Mouse (Mus musculus) midbrain, embryonic 12.5 days (tissue): Measurements from ENCODE around the gene Snd1. TPM values are rescaled to one million over a fixed set of nuclear protein-coding genes. Genes with fewer than 3 reads are reported as not detected.

Source experiments
- ATAC-seq: fragments of 200-750 bp; cut with Nextera tagmentation; 2 replicates; pipeline ENCODE4 v1.8.0; 2017; ENCODE audit warnings: low read depth, moderate TSS enrichment, moderate library complexity; ENCODE audit not compliant: low FRiP score
- H3K27ac ChIP-seq: fragments of 300-500 bp; sonication (generic); replicated peaks from 2 replicates; pipeline ENCODE4 v1.5.1; 2016; ENCODE audit warnings: mild to moderate bottlenecking
- H3K27me3 ChIP-seq: fragments of 300-500 bp; sonication (generic); 2 replicates; pipeline ENCODE4 v1.6.1; 2016; ENCODE audit warnings: mild to moderate bottlenecking
- H3K36me3 ChIP-seq: fragments of 300-500 bp; sonication (generic); 2 replicates; pipeline ENCODE4 v1.6.1; 2016
- H3K4me1 ChIP-seq: fragments of 300-500 bp; sonication (generic); 2 replicates; pipeline ENCODE4 v1.6.1; 2016
- H3K4me2 ChIP-seq: fragments of 300-500 bp; sonication (generic); replicated peaks from 2 replicates; pipeline ENCODE4 v1.6.1; 2016; ENCODE audit warnings: mild to moderate bottlenecking, moderate library complexity
- H3K4me3 ChIP-seq: fragments of 300-500 bp; sonication (generic); 2 replicates; pipeline ENCODE4 v1.5.1; 2016; ENCODE audit warnings: mild to moderate bottlenecking
- H3K9ac ChIP-seq: fragments of 300-500 bp; sonication (generic); replicated peaks from 2 replicates; pipeline ENCODE4 v1.6.1; 2016; ENCODE audit warnings: mild to moderate bottlenecking, moderate library complexity
- H3K9me3 ChIP-seq: fragments of 300-500 bp; sonication (generic); 2 replicates; pipeline ENCODE4 v1.6.1; 2016; ENCODE audit warnings: mild to moderate bottlenecking
- WGBS: fragments of 180-500 bp; shearing (Covaris S2); methylation state at CpG from one replicate; pipeline ENCODE4 v1.1.7; 2016; 5-methylcytosine and 5-hydroxymethylcytosine counted together
- polyA plus RNA-seq: library from polyadenylated mRNA; unstranded; fragments of >200 nt; fragmentation: Nextera tagmentation; extraction: Ambion mirVana; gene quantifications from 2 replicates; pipeline ENCODE4 v1.2.1, GENCODE M21; 2016

The Snd1 gene
- polyA plus RNA-seq, 1 experiment from 2014 or later, result 106 TPM

DNA sequence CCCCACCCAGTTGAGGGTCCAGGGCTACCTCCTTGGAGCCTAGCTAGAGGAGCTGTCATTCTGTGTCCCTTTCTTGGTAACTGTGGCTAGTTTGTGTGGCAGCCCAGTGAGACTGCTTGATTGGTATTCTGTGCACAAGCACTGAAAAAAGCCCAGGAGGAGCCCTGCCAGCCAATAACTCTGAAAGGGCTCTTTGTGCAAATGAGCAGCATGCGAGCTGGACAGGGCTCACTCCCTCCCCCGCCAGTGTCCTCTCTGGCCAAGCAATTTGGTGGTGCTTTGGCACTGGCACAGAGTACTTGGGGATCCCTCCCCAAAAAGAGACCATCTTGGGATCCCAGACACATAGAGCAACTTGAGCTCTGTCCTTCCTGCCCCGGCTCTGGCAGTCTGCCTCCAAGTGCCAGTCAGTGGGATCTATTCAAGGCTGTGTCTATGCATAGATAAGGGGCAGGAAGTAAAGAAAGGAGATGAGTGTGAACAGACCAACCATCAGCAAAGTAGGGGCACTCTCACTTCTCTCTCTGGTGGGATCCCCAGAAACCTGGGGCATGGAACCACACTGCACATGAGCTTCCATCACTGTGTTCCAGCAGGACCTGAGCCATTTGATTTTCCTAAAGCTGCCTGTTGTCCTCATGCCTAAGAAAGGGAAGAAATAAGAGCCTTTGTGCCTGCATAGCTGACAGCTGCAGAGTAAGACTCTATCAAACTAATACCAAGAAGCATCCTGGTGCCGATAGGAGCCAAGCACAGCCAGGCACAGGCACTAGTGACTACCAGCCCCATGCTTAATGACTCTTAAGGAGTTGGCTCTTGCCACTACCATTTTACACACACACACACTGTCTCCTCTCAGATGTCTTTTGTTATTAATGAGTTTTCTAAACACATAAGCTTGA, 367.7 kb downstream of the Snd1 start:
- H3K4me2 ChIP-seq, result no peak overlapping the region
- no peak overlapping the region for H3K9ac ChIP-seq
- 18% methylated on average over 4 of the region's 4 CpGs for WGBS

GRCm38 (mm10) chr6:28845610-28846009, 370.7 kb downstream of the Snd1 start:
- H3K36me3 ChIP-seq, result no peaks in the 10 kb centered on the region
- no peak overlapping the region for H3K27ac ChIP-seq
- 26% methylated on average over 4 of the region's 4 CpGs for WGBS
- no peak overlapping the region for H3K4me2 ChIP-seq
- ATAC-seq, result no peak
- peaks cover 55% of the 10 kb centered on the region for H3K4me1 ChIP-seq
- 0 out of 2 replicates have a peak, but pooled peaks cover 5% of the 10 kb centered on the region for H3K27me3 ChIP-seq
- H3K9ac ChIP-seq, result no peak overlapping the region
- no peaks in the 10 kb centered on the region for H3K9me3 ChIP-seq
- H3K4me3 ChIP-seq, result no peak overlapping the region

More for the DNA sequence above, 367.7 kb downstream of the Snd1 start:
- Histone ChIP-seq H3K4me3 (no peak overlapping the region), H3K27me3 (0 out of 2 replicates have a peak, but pooled peaks cover 2% of the 10 kb centered on the region), H3K4me1 (peaks cover 41% of the 10 kb centered on the region), H3K9me3 (no peaks in the 10 kb centered on the region), H3K36me3 (no peaks in the 10 kb centered on the region), H3K27ac (peak overlapping the region; percentile 85)
- peak; percentile 89 for ATAC-seq

DNA sequence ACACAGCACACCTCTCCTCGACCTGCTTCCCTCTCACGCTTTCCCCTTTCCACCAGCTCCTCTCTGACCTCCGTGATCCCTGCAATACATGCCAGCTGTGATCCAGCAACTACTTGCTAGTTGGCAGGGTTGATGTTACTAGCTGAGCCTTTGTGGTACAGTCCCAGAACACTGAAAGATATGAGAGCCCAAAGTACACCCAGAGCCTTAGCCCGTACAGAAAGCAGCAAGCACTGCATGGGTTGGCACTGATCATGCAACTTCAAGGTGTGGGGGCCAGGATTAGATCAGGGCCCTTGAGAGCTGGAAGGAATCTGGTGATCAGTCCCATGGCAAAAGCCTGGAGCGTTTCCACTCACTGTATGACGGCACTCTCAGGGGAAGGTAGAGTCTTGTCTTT, 372.7 kb downstream of the Snd1 start:
- no peak for ATAC-seq
- Histone ChIP-seq H3K4me3 (no peak overlapping the region), H3K9ac (no peak overlapping the region), H3K4me2 (no peak overlapping the region), H3K9me3 (no peaks in the 10 kb centered on the region), H3K27ac (no peak overlapping the region), H3K36me3 (no peaks in the 10 kb centered on the region), H3K27me3 (peaks cover 5% of the 10 kb centered on the region; the same call in 1 of the 2 replicates), H3K4me1 (peaks cover 47% of the 10 kb centered on the region)
- 66% methylated on average over 6 of the region's 6 CpGs for WGBS

- ATAC-seq, result no peak
- peaks cover 45% of the 10 kb centered on the region for H3K4me1 ChIP-seq
- H3K9ac ChIP-seq, result no peak overlapping the region
- peaks cover 5% of the 10 kb centered on the region; the same call in 1 of the 2 replicates for H3K27me3 ChIP-seq
- H3K27ac ChIP-seq, result no peak overlapping the region
- 72% methylated on average over 6 of the region's 6 CpGs for WGBS
- H3K4me3 ChIP-seq, result no peak overlapping the region
- no peaks in the 10 kb centered on the region for H3K36me3 ChIP-seq
- H3K4me2 ChIP-seq, result no peak overlapping the region
- no peaks in the 10 kb centered on the region for H3K9me3 ChIP-seq
Observed at GRCm38 (mm10) chr6:28848285-28848794, 373.4 kb downstream of the Snd1 start.

- Histone ChIP-seq H3K9me3 (no peaks in the 10 kb centered on the region), H3K4me2 (no peak overlapping the region), H3K4me3 (no peak overlapping the region), H3K27ac (0 out of 2 replicates have a peak overlapping the region, but pooled peaks have one; percentile 22), H3K36me3 (no peaks in the 10 kb centered on the region), H3K4me1 (peaks cover 48% of the 10 kb centered on the region), H3K9ac (no peak overlapping the region; the same call in 1 of the 2 replicates), H3K27me3 (peaks cover 5% of the 10 kb centered on the region; the same call in 1 of the 2 replicates)
- WGBS, result 60% methylated on average over 9 of the region's 9 CpGs
- no peak for ATAC-seq
Observed at GRCm38 (mm10) chr6:28848891-28849290, 374.0 kb downstream of the Snd1 start.

GRCm38 (mm10) chr6:28849317-28849716, 374.4 kb downstream of the Snd1 start:
- no peak for ATAC-seq
- Histone ChIP-seq H3K4me1 (peaks cover 51% of the 10 kb centered on the region), H3K27ac (no peak overlapping the region)

DNA sequence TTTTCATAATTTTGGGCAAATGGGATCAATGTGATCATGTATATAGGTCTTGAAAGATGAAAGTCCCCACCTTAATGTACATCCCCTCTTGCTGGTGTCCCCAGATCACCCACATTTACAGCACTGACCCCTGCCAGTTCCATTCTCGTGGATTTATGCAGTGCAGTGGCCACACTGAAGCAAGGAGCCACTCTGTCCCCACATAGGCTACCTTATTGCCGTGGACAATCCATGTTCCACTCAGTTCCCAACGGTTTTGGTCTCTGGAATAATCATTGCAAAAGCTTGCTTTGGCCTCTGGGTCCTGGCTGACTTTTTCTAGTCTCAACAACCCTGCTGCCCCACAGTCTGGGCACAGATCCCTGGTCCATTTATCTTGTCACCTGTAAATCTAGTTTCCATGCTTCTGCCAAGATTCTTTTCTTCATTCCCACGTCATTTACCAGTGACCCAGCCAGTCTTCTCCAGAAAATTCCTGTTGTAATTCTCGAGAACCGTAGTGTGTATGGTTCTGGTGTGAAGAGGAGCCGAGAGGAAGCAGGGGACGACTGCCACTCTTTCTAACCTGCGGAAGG, 375.5 kb downstream of the Snd1 start:
- 92% methylated on average over 9 of the region's 9 CpGs for WGBS

More at GRCm38 (mm10) chr6:28849317-28849716, 374.4 kb downstream of the Snd1 start:
- Histone ChIP-seq H3K27me3 (peaks cover 5% of the 10 kb centered on the region; the same call in 1 of the 2 replicates), H3K36me3 (no peaks in the 10 kb centered on the region), H3K9me3 (no peaks in the 10 kb centered on the region), H3K4me2 (no peak overlapping the region), H3K9ac (no peak overlapping the region), H3K4me3 (no peak overlapping the region)
- WGBS, result 44% methylated on average over 3 of the region's 3 CpGs

DNA sequence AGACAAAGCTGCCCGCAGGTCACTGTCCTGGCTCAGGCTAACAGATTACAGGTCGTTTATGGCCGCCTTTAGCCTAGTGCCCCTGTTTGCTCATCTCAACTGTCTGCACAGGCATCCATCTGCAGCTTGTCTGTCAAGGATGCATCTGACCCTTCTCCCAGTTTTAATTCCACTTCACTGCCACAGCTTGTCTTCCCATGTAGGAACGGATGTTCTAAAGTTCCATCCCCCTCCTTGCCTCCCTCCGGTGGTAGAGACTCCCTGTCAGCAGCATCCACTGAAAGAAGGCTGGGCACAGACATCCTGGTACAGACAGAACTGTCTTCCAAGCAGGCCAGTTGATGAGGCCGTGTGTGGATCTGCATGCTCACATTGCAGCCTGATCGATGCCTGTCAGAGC, 377.4 kb downstream of the Snd1 start:
- no peak for ATAC-seq
- Histone ChIP-seq H3K9me3 (no peaks in the 10 kb centered on the region), H3K4me1 (peaks cover 53% of the 10 kb centered on the region), H3K4me3 (no peak overlapping the region), H3K9ac (no peak overlapping the region), H3K4me2 (no peak overlapping the region), H3K27me3 (peaks cover 10% of the 10 kb centered on the region; the same call in 1 of the 2 replicates), H3K27ac (no peak overlapping the region), H3K36me3 (no peaks in the 10 kb centered on the region)
- 74% methylated on average over 7 of the region's 7 CpGs for WGBS

More for the DNA sequence above, 375.5 kb downstream of the Snd1 start:
- Histone ChIP-seq H3K36me3 (no peaks in the 10 kb centered on the region), H3K4me3 (no peak overlapping the region), H3K27ac (no peak overlapping the region), H3K4me1 (peaks cover 55% of the 10 kb centered on the region), H3K9ac (no peak overlapping the region), H3K27me3 (peaks cover 10% of the 10 kb centered on the region; the same call in 1 of the 2 replicates), H3K4me2 (no peak overlapping the region), H3K9me3 (no peaks in the 10 kb centered on the region)
- ATAC-seq, result no peak

DNA sequence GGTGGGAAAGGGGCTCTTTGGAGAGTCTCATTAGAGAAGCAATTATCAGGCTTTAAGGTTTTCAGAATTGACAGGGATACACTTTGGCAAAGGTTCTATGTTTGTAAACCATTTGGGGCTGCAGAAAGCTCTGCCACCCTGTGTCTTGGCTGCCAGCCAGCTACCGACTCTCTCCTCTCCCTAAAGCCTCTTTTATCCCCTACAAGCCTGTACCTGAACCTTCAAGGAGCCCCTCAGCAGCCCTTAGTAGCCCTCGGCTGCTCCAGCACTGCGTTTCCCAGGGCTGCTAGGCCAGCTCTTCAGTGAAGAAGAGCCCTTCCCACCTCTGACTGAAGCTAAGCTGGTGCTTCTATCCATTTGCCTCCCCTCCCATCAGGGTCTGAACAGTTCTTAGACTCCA, 378.2 kb downstream of the Snd1 start:
- Histone ChIP-seq H3K4me1 (peaks cover 46% of the 10 kb centered on the region), H3K4me2 (no peak overlapping the region), H3K27me3 (peaks cover 5% of the 10 kb centered on the region; the same call in 1 of the 2 replicates), H3K27ac (no peak overlapping the region), H3K9me3 (no peaks in the 10 kb centered on the region), H3K4me3 (no peak overlapping the region), H3K9ac (no peak overlapping the region), H3K36me3 (no peaks in the 10 kb centered on the region)
- WGBS, result 51% methylated on average over 3 of the region's 3 CpGs
- no peak for ATAC-seq

DNA sequence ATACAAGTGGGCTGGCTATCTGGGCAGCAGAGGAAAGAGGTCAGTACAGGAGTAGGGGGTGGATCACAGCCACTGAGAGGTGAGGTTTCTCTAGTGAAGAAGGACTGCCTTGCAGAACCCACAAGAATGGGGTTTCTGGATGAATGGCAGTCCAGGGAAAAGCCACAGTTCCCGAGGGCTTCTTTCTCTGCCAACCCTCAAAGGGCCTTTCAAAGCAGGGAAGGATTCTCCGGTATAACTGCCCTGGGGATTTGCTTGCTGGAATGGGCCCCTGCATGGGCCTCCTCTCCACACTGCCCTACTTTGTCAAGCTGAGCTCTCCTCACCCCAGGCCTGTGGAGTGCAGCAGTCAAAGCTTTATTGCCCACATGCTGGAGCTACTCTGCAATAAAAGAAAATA, 378.7 kb downstream of the Snd1 start:
- Histone ChIP-seq H3K4me1 (peaks cover 42% of the 10 kb centered on the region), H3K4me3 (no peak overlapping the region), H3K4me2 (no peak overlapping the region), H3K9me3 (no peaks in the 10 kb centered on the region), H3K36me3 (no peaks in the 10 kb centered on the region), H3K27me3 (peaks cover 5% of the 10 kb centered on the region; the same call in 1 of the 2 replicates), H3K9ac (0 out of 2 replicates have a peak overlapping the region, but pooled peaks have one; percentile 5), H3K27ac (0 out of 2 replicates have a peak overlapping the region, but pooled peaks have one; percentile 4)
- WGBS, result 6% methylated on average over 2 of the region's 2 CpGs
- ATAC-seq, result no peak

- no peaks in the 10 kb centered on the region for H3K36me3 ChIP-seq
- peaks cover 33% of the 10 kb centered on the region for H3K4me1 ChIP-seq
- no peak overlapping the region for H3K27ac ChIP-seq
- ATAC-seq, result no peak
- no peak overlapping the region for H3K4me3 ChIP-seq
- H3K9ac ChIP-seq, result no peak overlapping the region
- no peaks in the 10 kb centered on the region for H3K9me3 ChIP-seq
- WGBS, result 67% methylated on average over 8 of the region's 8 CpGs
- H3K27me3 ChIP-seq, result peaks cover 5% of the 10 kb centered on the region; the same call in 1 of the 2 replicates
- H3K4me2 ChIP-seq, result no peak overlapping the region
Observed at GRCm38 (mm10) chr6:28854598-28854997, 379.7 kb downstream of the Snd1 start.

- Histone ChIP-seq H3K27ac (no peak overlapping the region), H3K36me3 (no peaks in the 10 kb centered on the region), H3K4me3 (no peak overlapping the region), H3K9me3 (no peaks in the 10 kb centered on the region), H3K4me1 (peaks cover 38% of the 10 kb centered on the region), H3K27me3 (peaks cover 5% of the 10 kb centered on the region; the same call in 1 of the 2 replicates), H3K9ac (no peak overlapping the region), H3K4me2 (no peak overlapping the region)
- 13% methylated on average over 3 of the region's 3 CpGs for WGBS
- no peak for ATAC-seq
Observed at GRCm38 (mm10) chr6:28855442-28855841, 380.5 kb downstream of the Snd1 start.
